Mouse (Mus musculus) cerebellum, postnatal 14 days (tissue): ENCODE results near the gene 4933405L10Rik.

Experiments
- DNase-seq, 2 experiments: peaks; one replicate each; pipeline ENCODE4 v3.0.0; 2021; ENCODE audit warnings: mixed read lengths in 2 of 2

4933405L10Rik gene

GRCm38 (mm10) chr8:105700966-105701824 is 6.3 kb upstream of the 4933405L10Rik start, which contains the start of the genes Acd and Pard6a:
Gene Acd (minus strand): TSS chr8:105701102.
Gene Pard6a (plus strand): TSS chr8:105701148.
- DNase-seq, result peak; percentile 98

- peak; percentile 51 to 57 for DNase-seq
These were observed 5.5 kb upstream of the 4933405L10Rik start for GRCm38 (mm10) chr8:105702001-105702401.

GRCm38 (mm10) chr8:105702731-105703415 is 4.6 kb upstream of the 4933405L10Rik start:
- DNase-seq, result peak; percentile 42 to 58

- peak; percentile 59 to 62 for DNase-seq
These were observed 3.2 kb upstream of the 4933405L10Rik start for GRCm38 (mm10) chr8:105704146-105704812.

- DNase-seq, result peak; percentile 89 to 92
These were observed 2.5 kb upstream of the 4933405L10Rik start for GRCm38 (mm10) chr8:105704955-105705354.

GRCm38 (mm10) chr8:105706426-105706825 is 1.0 kb upstream of the 4933405L10Rik start:
- DNase-seq, result peak; percentile 50 to 54

GRCm38 (mm10) chr8:105708675-105709074 is 1.2 kb downstream of the 4933405L10Rik start:
- DNase-seq, result no peak

GRCm38 (mm10) chr8:105709317-105709716 is 1.9 kb downstream of the 4933405L10Rik start:
- no peak for DNase-seq

- no peak for DNase-seq
These were observed 4.8 kb downstream of the 4933405L10Rik start for GRCm38 (mm10) chr8:105712286-105712685.

- peak; percentile 94 to 97 for DNase-seq
These were observed 6.7 kb downstream of the 4933405L10Rik start for GRCm38 (mm10) chr8:105714139-105714538.

- no peak for DNase-seq
These were observed 7.6 kb downstream of the 4933405L10Rik start for GRCm38 (mm10) chr8:105715042-105715441.

GRCm38 (mm10) chr8:105716302-105716945 is 9.0 kb downstream of the 4933405L10Rik start:
- DNase-seq, result no peak

GRCm38 (mm10) chr8:105719637-105720036 is 12.2 kb downstream of the 4933405L10Rik start:
- DNase-seq, result no peak

GRCm38 (mm10) chr8:105722861-105723260 is 15.4 kb downstream of the 4933405L10Rik start:
- peak; percentile 54 to 58 for DNase-seq

GRCm38 (mm10) chr8:105725726-105726125 is 18.3 kb downstream of the 4933405L10Rik start:
- no peak for DNase-seq

GRCm38 (mm10) chr8:105727397-105728124 is 20.1 kb downstream of the 4933405L10Rik start:
- DNase-seq, result no peak

GRCm38 (mm10) chr8:105732186-105732585 is 24.7 kb downstream of the 4933405L10Rik start:
- DNase-seq, result no peak

- DNase-seq, result peak in 1 of 2 experiments; percentile 26
These were observed 31.8 kb downstream of the 4933405L10Rik start for GRCm38 (mm10) chr8:105739216-105739615.

- no peak for DNase-seq
These were observed 35.8 kb downstream of the 4933405L10Rik start for GRCm38 (mm10) chr8:105743301-105743700.

- peak; percentile 65 to 81 for DNase-seq
These were observed 43.2 kb downstream of the 4933405L10Rik start for GRCm38 (mm10) chr8:105750606-105751005.

- no peak for DNase-seq
These were observed 46.5 kb downstream of the 4933405L10Rik start for GRCm38 (mm10) chr8:105753916-105754315.

GRCm38 (mm10) chr8:105754688-105755087 is 47.2 kb downstream of the 4933405L10Rik start:
- no peak for DNase-seq
